Mouse (Mus musculus): Measurements from ENCODE around the gene Tmem141. TPM values are rescaled to one million over a fixed set of nuclear protein-coding genes. Genes with fewer than 3 reads are reported as not detected.
A peak's percentile ranks its signal among the peaks of the same experiment; 100 is the strongest.

Gene Tmem141
- polyA plus RNA-seq (2015; fragmentation: Nextera tagmentation; extraction: Ambion mirVana), result 23.8 and 25.0 TPM in 2 replicates

GRCm38 (mm10) chr2:25621229-25622200, at the start of gene Tmem141:
Tmem141 (minus strand) TSS chr2:25622005.
- H3K4me3 ChIP-seq, result peak within 1 kb of the TSS; percentile 43
- no peaks in the 10 kb centered on the region for H3K36me3 ChIP-seq
- H3K4me2 ChIP-seq (replicated peaks), result peak within 1 kb of the TSS; percentile 61
- 4% methylated on average over 34 of the region's 34 CpGs for WGBS
- H3K4me1 ChIP-seq, result peaks cover 15% of the 10 kb centered on the region; the same call in 1 of the 2 replicates
- H3K27ac ChIP-seq (replicated peaks), result no peak within 1 kb of the TSS; the same call in 1 of the 2 replicates
- H3K9ac ChIP-seq (replicated peaks), result peak within 1 kb of the TSS; percentile 48
- H3K9me3 ChIP-seq, result no peaks in the 10 kb centered on the region
- peaks cover 15% of the 10 kb centered on the region for H3K27me3 ChIP-seq
- ATAC-seq (replicated peaks), result peak; percentile 92

- Histone ChIP-seq H3K4me3 (no peak overlapping the region), H3K27ac (replicated peaks) (no peak overlapping the region), H3K36me3 (no peaks in the 10 kb centered on the region), H3K4me1 (no peaks in the 10 kb centered on the region), H3K9me3 (no peaks in the 10 kb centered on the region), H3K9ac (replicated peaks) (no peak overlapping the region), H3K27me3 (no peaks in the 10 kb centered on the region), H3K4me2 (replicated peaks) (no peak overlapping the region)
- no peak for ATAC-seq (replicated peaks)
- 63% methylated on average over 1 of the region's 1 CpGs for WGBS
These were observed 44.7 kb upstream of the Tmem141 start for GRCm38 (mm10) chr2:25666516-25666915.

DNA sequence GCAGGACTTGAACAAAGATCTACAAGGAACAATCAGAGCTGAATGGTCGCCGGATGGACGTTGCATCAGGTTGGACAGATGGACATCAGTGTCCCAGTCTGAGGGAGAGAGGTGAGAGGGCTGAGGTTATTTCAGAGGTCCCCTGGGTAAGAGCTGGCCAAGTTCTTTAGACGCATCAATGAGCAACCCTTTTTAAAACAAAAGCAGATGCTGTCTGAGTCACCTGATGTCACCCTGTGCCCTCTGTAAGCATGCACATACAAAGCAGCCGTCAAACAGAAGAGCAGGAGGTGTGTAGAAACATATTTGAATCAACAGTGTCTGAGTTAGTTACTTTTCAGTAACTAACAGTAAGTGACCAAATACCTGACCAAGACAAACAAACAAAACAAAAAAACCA, 42.3 kb upstream of the Tmem141 start:
- WGBS, result 82% methylated on average over 5 of the region's 5 CpGs
- Histone ChIP-seq H3K36me3 (no peaks in the 10 kb centered on the region), H3K4me1 (no peaks in the 10 kb centered on the region), H3K4me2 (replicated peaks) (no peak overlapping the region), H3K9ac (replicated peaks) (no peak overlapping the region), H3K4me3 (no peak overlapping the region), H3K9me3 (no peaks in the 10 kb centered on the region), H3K27me3 (no peaks in the 10 kb centered on the region), H3K27ac (replicated peaks) (no peak overlapping the region)
- ATAC-seq (replicated peaks), result no peak

DNA sequence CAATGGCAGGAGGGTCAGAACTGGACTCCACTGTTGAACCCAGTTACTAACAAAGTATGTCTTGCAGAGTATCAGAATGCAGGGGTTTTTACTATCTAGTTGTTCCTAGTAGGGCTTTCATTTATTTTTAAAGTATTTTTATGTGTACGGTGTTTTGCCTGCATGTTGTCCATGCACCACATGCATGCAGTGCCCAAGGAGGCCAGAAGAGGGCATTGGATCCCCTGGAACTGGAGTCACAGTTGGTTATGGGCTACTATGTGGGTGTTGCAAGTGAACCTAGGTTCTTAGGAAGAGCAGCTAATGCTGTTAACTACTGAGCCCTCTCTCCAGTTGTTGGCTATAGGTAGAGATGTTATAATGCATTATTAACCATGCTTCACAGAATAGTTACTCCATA, 41.7 kb upstream of the Tmem141 start:
- 67% methylated on average over 1 of the region's 1 CpGs for WGBS
- H3K4me2 ChIP-seq (replicated peaks), result no peak overlapping the region
- H3K27me3 ChIP-seq, result no peaks in the 10 kb centered on the region
- H3K4me1 ChIP-seq, result no peaks in the 10 kb centered on the region
- H3K9ac ChIP-seq (replicated peaks), result no peak overlapping the region
- no peak overlapping the region for H3K27ac ChIP-seq (replicated peaks)
- no peak for ATAC-seq (replicated peaks)
- H3K9me3 ChIP-seq, result no peaks in the 10 kb centered on the region
- H3K36me3 ChIP-seq, result no peaks in the 10 kb centered on the region
- no peak overlapping the region for H3K4me3 ChIP-seq

- Histone ChIP-seq H3K27ac (replicated peaks) (no peak overlapping the region), H3K4me2 (replicated peaks) (no peak overlapping the region), H3K4me1 (no peaks in the 10 kb centered on the region), H3K9ac (replicated peaks) (no peak overlapping the region), H3K9me3 (no peaks in the 10 kb centered on the region), H3K4me3 (no peak overlapping the region), H3K27me3 (no peaks in the 10 kb centered on the region), H3K36me3 (no peaks in the 10 kb centered on the region)
- ATAC-seq (replicated peaks), result no peak
- 81% methylated on average over 6 of the region's 6 CpGs for WGBS
These were observed 39.6 kb upstream of the Tmem141 start for GRCm38 (mm10) chr2:25661245-25661970.

DNA sequence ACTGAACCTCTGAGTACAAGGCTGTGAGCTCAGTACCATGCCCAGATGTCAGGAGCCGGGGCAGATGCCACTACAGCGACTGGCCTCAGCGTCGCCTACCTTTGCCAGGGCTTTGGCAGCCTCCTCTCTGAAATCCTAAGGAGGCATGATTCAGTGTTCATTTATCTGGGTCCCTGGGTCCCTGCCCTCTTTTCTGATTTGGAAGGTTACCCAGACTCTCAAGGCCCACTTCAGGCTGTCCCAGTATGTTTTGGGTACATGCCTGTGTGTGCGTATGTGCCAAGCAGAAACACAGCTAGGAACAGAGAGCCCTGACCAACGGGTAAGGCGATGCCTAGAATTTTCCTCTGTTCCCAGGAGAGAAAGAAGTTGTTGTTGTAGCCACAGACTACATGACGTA, 38.5 kb upstream of the Tmem141 start:
- H3K9ac ChIP-seq (replicated peaks), result no peak overlapping the region
- no peak overlapping the region for H3K27ac ChIP-seq (replicated peaks)
- no peaks in the 10 kb centered on the region for H3K36me3 ChIP-seq
- no peaks in the 10 kb centered on the region for H3K27me3 ChIP-seq
- ATAC-seq (replicated peaks), result no peak
- no peaks in the 10 kb centered on the region for H3K4me1 ChIP-seq
- H3K4me2 ChIP-seq (replicated peaks), result no peak overlapping the region
- no peak overlapping the region for H3K4me3 ChIP-seq
- 95% methylated on average over 8 of the region's 8 CpGs for WGBS
- H3K9me3 ChIP-seq, result no peaks in the 10 kb centered on the region

GRCm38 (mm10) chr2:25657652-25658051, 35.8 kb upstream of the Tmem141 start, which contains the start of gene Lcn5:
Lcn5 (plus strand) TSS chr2:25657952.
- no peak within 1 kb of the TSS for H3K4me3 ChIP-seq
- no peaks in the 10 kb centered on the region for H3K27me3 ChIP-seq
- no peaks in the 10 kb centered on the region for H3K9me3 ChIP-seq
- H3K36me3 ChIP-seq, result no peaks in the 10 kb centered on the region
- H3K27ac ChIP-seq (replicated peaks), result no peak within 1 kb of the TSS
- no peaks in the 10 kb centered on the region for H3K4me1 ChIP-seq
- no peak for ATAC-seq (replicated peaks)
- no peak within 1 kb of the TSS for H3K9ac ChIP-seq (replicated peaks)
- H3K4me2 ChIP-seq (replicated peaks), result no peak within 1 kb of the TSS

- H3K27ac ChIP-seq (replicated peaks), result no peak overlapping the region
- no peak for ATAC-seq (replicated peaks)
- no peak overlapping the region for H3K4me2 ChIP-seq (replicated peaks)
- H3K4me1 ChIP-seq, result no peaks in the 10 kb centered on the region
- H3K4me3 ChIP-seq, result no peak overlapping the region
- no peaks in the 10 kb centered on the region for H3K9me3 ChIP-seq
- no peaks in the 10 kb centered on the region for H3K36me3 ChIP-seq
- no peak overlapping the region for H3K9ac ChIP-seq (replicated peaks)
- 83% methylated on average over 4 of the region's 4 CpGs for WGBS
- H3K27me3 ChIP-seq, result no peaks in the 10 kb centered on the region
These were observed 35.4 kb upstream of the Tmem141 start for GRCm38 (mm10) chr2:25657246-25657645.

DNA sequence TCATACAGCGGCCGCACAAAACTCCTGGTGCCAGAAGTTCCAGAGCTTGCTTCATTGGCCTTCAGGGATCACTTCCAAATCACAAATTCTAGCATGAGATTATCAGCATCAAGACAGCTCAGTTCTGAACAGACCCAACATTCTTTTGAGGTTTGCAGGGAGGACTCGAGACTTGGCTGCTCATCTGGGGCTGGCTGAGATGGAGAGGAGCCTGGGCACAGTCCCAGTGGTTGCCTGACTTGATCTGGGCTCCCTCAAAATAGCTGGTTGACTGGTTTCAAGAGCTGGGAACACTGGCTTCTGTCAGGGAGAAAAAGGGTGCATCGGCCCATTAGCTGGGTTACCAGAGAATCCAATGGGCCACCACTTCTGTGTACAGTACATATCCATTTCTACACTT, 34.9 kb upstream of the Tmem141 start:
- Histone ChIP-seq H3K4me1 (no peaks in the 10 kb centered on the region), H3K4me3 (no peak overlapping the region), H3K9me3 (no peaks in the 10 kb centered on the region), H3K9ac (replicated peaks) (no peak overlapping the region), H3K27ac (replicated peaks) (no peak overlapping the region), H3K36me3 (no peaks in the 10 kb centered on the region), H3K4me2 (replicated peaks) (no peak overlapping the region), H3K27me3 (no peaks in the 10 kb centered on the region)
- no peak for ATAC-seq (replicated peaks)
- 79% methylated on average over 4 of the region's 4 CpGs for WGBS

DNA sequence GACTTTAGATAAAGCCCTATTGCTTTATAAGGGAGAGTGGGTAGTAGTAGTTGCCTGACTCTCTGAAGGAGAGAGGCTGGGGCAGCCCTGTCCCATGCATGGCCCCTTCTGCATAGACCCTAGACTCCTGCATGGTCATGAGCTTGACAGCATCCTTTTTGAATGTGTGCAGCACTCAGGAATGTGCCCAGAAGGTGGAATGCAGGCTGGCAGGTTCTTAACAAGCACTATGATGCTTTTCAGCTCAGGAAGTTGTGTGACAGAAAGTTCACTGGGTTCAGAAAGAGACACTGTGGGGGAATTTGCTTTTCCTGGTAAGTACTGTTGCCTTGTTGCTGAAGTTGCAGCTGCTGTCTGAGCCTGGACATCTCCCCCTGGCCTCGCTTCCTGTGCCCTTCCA, 32.7 kb upstream of the Tmem141 start:
- H3K4me1 ChIP-seq, result no peaks in the 10 kb centered on the region
- no peak for ATAC-seq (replicated peaks)
- no peaks in the 10 kb centered on the region for H3K27me3 ChIP-seq
- no peak overlapping the region for H3K9ac ChIP-seq (replicated peaks)
- H3K27ac ChIP-seq (replicated peaks), result no peak overlapping the region
- no peak overlapping the region for H3K4me3 ChIP-seq
- no peak overlapping the region for H3K4me2 ChIP-seq (replicated peaks)
- 79% methylated on average over 1 of the region's 1 CpGs for WGBS
- no peaks in the 10 kb centered on the region for H3K9me3 ChIP-seq
- no peaks in the 10 kb centered on the region for H3K36me3 ChIP-seq

DNA sequence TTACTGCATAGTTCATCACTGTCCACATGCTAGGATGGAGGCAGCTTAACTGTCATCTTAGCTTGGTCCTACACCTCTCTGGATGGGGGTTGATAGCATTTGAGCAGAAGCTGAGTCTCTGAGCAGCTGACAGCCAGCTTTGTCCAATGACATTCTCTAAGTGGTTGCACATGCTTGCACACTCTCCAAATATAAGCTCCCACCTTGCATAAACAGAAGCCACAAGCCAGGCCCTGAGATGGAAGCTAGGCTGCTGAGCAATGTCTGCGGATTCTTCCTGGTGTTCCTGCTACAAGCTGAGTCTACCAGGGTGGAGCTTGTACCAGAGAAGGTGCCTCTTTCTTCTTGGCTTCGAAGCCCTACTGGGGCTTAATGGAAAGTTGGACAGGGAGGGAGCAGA, 31.1 kb upstream of the Tmem141 start, which contains the start of gene Lcn8:
TSS of gene Lcn8 (plus strand) at position 219 of the 400 bp plus-strand sequence.
- no peak for ATAC-seq (replicated peaks)
- no peaks in the 10 kb centered on the region for H3K4me1 ChIP-seq
- 95% methylated on average over 2 of the region's 2 CpGs for WGBS
- H3K27me3 ChIP-seq, result no peaks in the 10 kb centered on the region
- H3K4me2 ChIP-seq (replicated peaks), result no peak within 1 kb of the TSS
- H3K4me3 ChIP-seq, result no peak within 1 kb of the TSS
- no peaks in the 10 kb centered on the region for H3K36me3 ChIP-seq
- H3K27ac ChIP-seq (replicated peaks), result no peak within 1 kb of the TSS
- H3K9ac ChIP-seq (replicated peaks), result no peak within 1 kb of the TSS
- no peaks in the 10 kb centered on the region for H3K9me3 ChIP-seq

DNA sequence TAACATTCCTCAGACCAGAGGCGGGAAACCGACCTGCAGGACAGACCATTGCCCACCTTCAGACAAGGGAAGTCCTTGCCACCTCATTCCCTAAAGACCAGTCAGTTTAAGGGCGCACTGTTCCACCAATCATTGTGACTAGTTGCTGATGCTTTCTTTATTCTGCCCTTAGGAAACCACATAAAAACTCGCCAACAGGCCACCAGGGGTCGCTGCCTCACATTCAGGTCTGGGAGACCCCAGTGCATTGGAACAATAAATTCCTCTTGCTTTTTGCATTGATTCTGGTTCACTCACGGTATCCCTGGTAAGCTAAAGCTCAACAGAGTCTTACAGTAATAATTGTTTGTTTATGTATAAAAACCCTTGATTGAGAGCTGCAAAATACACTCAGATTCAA, 18.1 kb upstream of the Tmem141 start:
- no peaks in the 10 kb centered on the region for H3K9me3 ChIP-seq
- H3K4me2 ChIP-seq (replicated peaks), result no peak overlapping the region
- ATAC-seq (replicated peaks), result no peak
- no peaks in the 10 kb centered on the region for H3K36me3 ChIP-seq
- no peaks in the 10 kb centered on the region for H3K4me1 ChIP-seq
- WGBS, result 17% methylated on average over 6 of the region's 6 CpGs
- no peak overlapping the region for H3K27ac ChIP-seq (replicated peaks)
- no peaks in the 10 kb centered on the region for H3K27me3 ChIP-seq
- H3K9ac ChIP-seq (replicated peaks), result no peak overlapping the region
- H3K4me3 ChIP-seq, result no peak overlapping the region
